Mouse (Mus musculus): ENCODE data around the gene Nop10. TPM values are rescaled to one million over a fixed set of nuclear protein-coding genes. Genes with fewer than 3 reads are reported as not detected.

The Nop10 gene
- polyA plus RNA-seq, 1 experiment, result 42.0 TPM

- Histone ChIP-seq H3K4me1 (ENCODE audit: control insufficient read depth, insufficient read depth, insufficient read length) (peaks cover 7% of the 10 kb centered on the region; the same call in 1 of the 2 replicates), H3K4me3 (ENCODE audit: extremely low read depth, insufficient read depth, insufficient read length) (no peak overlapping the region), H3K36me3 (ENCODE audit: control insufficient read depth, insufficient read depth, low read length) (no peaks in the 10 kb centered on the region), H3K27me3 (ENCODE audit: control insufficient read depth, insufficient read depth, low read length) (no peaks in the 10 kb centered on the region), H3K27ac (ENCODE audit: insufficient read depth, low read length) (no peak overlapping the region)
- no peak for DNase-seq (ENCODE audit: low read depth in 1 of 2, low spot score in 2 of 2)
- WGBS, result 62% methylated on average over 4 of the region's 4 CpGs
- TF ChIP-seq CTCF (IDR thresholded peaks at IDR 0.05; ENCODE audit: extremely low read depth, insufficient read depth, insufficient read length, insufficient replicate concordance), result no peak
- TF ChIP-seq POLR2A (IDR thresholded peaks at IDR 0.05; ENCODE audit: low read depth, low read length), result no peak
Observed at GRCm38 (mm10) chr2:112264364-112264763, 2.6 kb downstream of the Nop10 start.

- WGBS, result under 1% methylated on average over 84 of the region's 85 CpGs
- H3K27ac ChIP-seq (ENCODE audit: insufficient read depth, low read length), result peak within 1 kb of the TSS; percentile 98
- peak; percentile 88 to 95 for DNase-seq (ENCODE audit: low read depth in 1 of 2, low spot score in 2 of 2)
Observed at GRCm38 (mm10) chr2:112265448-112266241, 3.9 kb downstream of the Nop10 start, which contains the start of gene Slc12a6. TSS of gene Slc12a6 (plus strand) at chr2:112265825.

DNA sequence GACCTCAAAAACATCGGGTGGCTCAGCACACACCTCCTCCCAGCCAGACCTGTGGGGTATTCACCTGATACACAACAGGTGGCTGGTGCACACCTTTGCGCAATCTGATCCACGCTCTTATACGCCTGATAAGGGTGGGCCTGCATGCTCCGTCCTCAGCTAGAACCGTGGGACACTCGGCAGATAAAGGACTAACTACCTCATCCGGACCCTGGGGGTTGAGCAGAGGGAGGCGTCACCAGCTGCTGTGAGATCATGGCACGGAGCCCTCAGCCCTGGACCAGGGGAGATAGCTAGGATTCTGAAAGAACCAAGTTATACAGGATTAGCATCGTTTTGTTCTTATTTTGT lies 4.5 kb downstream of the Nop10 start, which contains the start of gene Gm21985:
Gene Gm21985 (plus strand): TSS at position 73 of the 351 bp plus-strand sequence.
- under 1% methylated on average over 11 of the region's 11 CpGs for WGBS
- Histone ChIP-seq H3K27ac (ENCODE audit: insufficient read depth, low read length) (peak within 1 kb of the TSS; percentile 98), H3K36me3 (ENCODE audit: control insufficient read depth, insufficient read depth, low read length) (peaks cover 1% of the 10 kb centered on the region), H3K4me3 (ENCODE audit: extremely low read depth, insufficient read depth, insufficient read length) (peak within 1 kb of the TSS; percentile 90), H3K4me1 (ENCODE audit: control insufficient read depth, insufficient read depth, insufficient read length) (peaks cover 13% of the 10 kb centered on the region; the same call in 1 of the 2 replicates), H3K27me3 (ENCODE audit: control insufficient read depth, insufficient read depth, low read length) (no peaks in the 10 kb centered on the region)
- no peak for TF ChIP-seq CTCF (IDR thresholded peaks at IDR 0.05; ENCODE audit: extremely low read depth, insufficient read depth, insufficient read length, insufficient replicate concordance)
- TF ChIP-seq POLR2A (IDR thresholded peaks at IDR 0.05; ENCODE audit: low read depth, low read length), result peak; percentile 40
- peak in 1 of 2 experiments; percentile 65 for DNase-seq (ENCODE audit: low read depth in 1 of 2, low spot score in 2 of 2)

More at GRCm38 (mm10) chr2:112265448-112266241, 3.9 kb downstream of the Nop10 start, which contains the start of gene Slc12a6:
- Histone ChIP-seq H3K27me3 (ENCODE audit: control insufficient read depth, insufficient read depth, low read length) (no peaks in the 10 kb centered on the region), H3K36me3 (ENCODE audit: control insufficient read depth, insufficient read depth, low read length) (no peaks in the 10 kb centered on the region; the same call in 1 of the 2 replicates), H3K4me1 (ENCODE audit: control insufficient read depth, insufficient read depth, insufficient read length) (peaks cover 11% of the 10 kb centered on the region; the same call in 1 of the 2 replicates), H3K4me3 (ENCODE audit: extremely low read depth, insufficient read depth, insufficient read length) (peak within 1 kb of the TSS; percentile 90)
- TF ChIP-seq POLR2A (IDR thresholded peaks at IDR 0.05; ENCODE audit: low read depth, low read length), result peak; percentile 57
- TF ChIP-seq CTCF (IDR thresholded peaks at IDR 0.05; ENCODE audit: extremely low read depth, insufficient read depth, insufficient read length, insufficient replicate concordance), result no peak

GRCm38 (mm10) chr2:112266780-112267179 lies 5.1 kb downstream of the Nop10 start:
- Histone ChIP-seq H3K27me3 (ENCODE audit: control insufficient read depth, insufficient read depth, low read length) (no peaks in the 10 kb centered on the region), H3K4me1 (ENCODE audit: control insufficient read depth, insufficient read depth, insufficient read length) (peaks cover 14% of the 10 kb centered on the region; the same call in 1 of the 2 replicates), H3K4me3 (ENCODE audit: extremely low read depth, insufficient read depth, insufficient read length) (peak overlapping the region; percentile 69), H3K27ac (ENCODE audit: insufficient read depth, low read length) (peak overlapping the region; percentile 98), H3K36me3 (ENCODE audit: control insufficient read depth, insufficient read depth, low read length) (peaks cover 2% of the 10 kb centered on the region)
- no peak for DNase-seq (ENCODE audit: low read depth in 1 of 2, low spot score in 2 of 2)
- 0% methylated on average over 10 of the region's 10 CpGs for WGBS
- TF ChIP-seq POLR2A (IDR thresholded peaks at IDR 0.05; ENCODE audit: low read depth, low read length) (no peak), CTCF (IDR thresholded peaks at IDR 0.05; ENCODE audit: extremely low read depth, insufficient read depth, insufficient read length, insufficient replicate concordance) (no peak)

DNA sequence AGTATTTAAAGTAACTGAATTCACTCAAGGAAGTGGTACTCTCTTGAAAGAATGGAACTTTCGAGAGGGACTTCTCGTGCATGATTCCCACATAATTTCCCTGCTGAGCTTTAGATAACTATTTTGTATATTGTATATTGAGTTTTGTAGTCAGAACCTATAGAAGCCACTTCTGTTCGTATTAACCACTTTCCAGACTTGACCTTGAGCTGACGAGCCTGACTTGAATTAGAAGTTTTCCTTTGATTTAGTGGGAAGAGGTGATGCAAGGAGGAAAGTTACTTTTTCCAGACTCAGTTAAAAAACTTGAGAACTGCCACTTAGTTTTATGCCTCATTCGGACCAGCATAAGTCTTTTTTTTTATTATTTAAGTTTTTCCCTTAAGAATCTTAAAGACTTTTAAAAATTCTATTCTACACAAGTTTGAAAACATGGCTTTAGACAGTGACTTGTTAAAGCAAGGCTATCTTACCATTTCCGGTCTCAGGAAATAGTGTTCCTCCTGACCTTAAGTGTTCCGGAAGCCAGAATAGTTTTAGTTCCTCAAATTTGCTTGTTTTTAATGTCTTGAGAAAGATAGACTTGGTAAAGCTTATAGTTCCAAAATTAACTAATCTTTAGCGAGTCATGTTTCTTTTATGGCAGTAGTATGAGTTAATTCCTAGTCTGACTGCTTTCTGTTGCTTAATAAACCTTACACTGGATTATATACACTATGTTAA lies 6.0 kb downstream of the Nop10 start:
- WGBS, result 2% methylated on average over 8 of the region's 8 CpGs
- Histone ChIP-seq H3K27me3 (ENCODE audit: control insufficient read depth, insufficient read depth, low read length) (no peaks in the 10 kb centered on the region), H3K4me1 (ENCODE audit: control insufficient read depth, insufficient read depth, insufficient read length) (peaks cover 12% of the 10 kb centered on the region; the same call in 1 of the 2 replicates), H3K27ac (ENCODE audit: insufficient read depth, low read length) (peak overlapping the region; percentile 98; the same call in 1 of the 2 replicates), H3K36me3 (ENCODE audit: control insufficient read depth, insufficient read depth, low read length) (peaks cover 2% of the 10 kb centered on the region), H3K4me3 (ENCODE audit: extremely low read depth, insufficient read depth, insufficient read length) (peak overlapping the region; percentile 69)
- peak in 1 of 2 experiments; percentile 71 for DNase-seq (ENCODE audit: low read depth in 1 of 2, low spot score in 2 of 2)
- TF ChIP-seq POLR2A (IDR thresholded peaks at IDR 0.05; ENCODE audit: low read depth, low read length) (no peak), CTCF (IDR thresholded peaks at IDR 0.05; ENCODE audit: extremely low read depth, insufficient read depth, insufficient read length, insufficient replicate concordance) (no peak)

GRCm38 (mm10) chr2:112270011-112270410 lies 8.3 kb downstream of the Nop10 start:
- WGBS, result 57% methylated on average over 2 of the region's 2 CpGs
- no peaks in the 10 kb centered on the region for H3K27me3 ChIP-seq (ENCODE audit: control insufficient read depth, insufficient read depth, low read length)
- TF ChIP-seq POLR2A (IDR thresholded peaks at IDR 0.05; ENCODE audit: low read depth, low read length), result no peak
- no peak for TF ChIP-seq CTCF (IDR thresholded peaks at IDR 0.05; ENCODE audit: extremely low read depth, insufficient read depth, insufficient read length, insufficient replicate concordance)
- H3K4me3 ChIP-seq (ENCODE audit: extremely low read depth, insufficient read depth, insufficient read length), result no peak overlapping the region
- no peak for DNase-seq (ENCODE audit: low read depth in 1 of 2, low spot score in 2 of 2)
- peaks cover 14% of the 10 kb centered on the region; the same call in 1 of the 2 replicates for H3K4me1 ChIP-seq (ENCODE audit: control insufficient read depth, insufficient read depth, insufficient read length)
- peaks cover 4% of the 10 kb centered on the region for H3K36me3 ChIP-seq (ENCODE audit: control insufficient read depth, insufficient read depth, low read length)
- H3K27ac ChIP-seq (ENCODE audit: insufficient read depth, low read length), result no peak overlapping the region; the same call in 1 of the 2 replicates
